Mouse (Mus musculus) liver, postnatal 0 days (tissue): ENCODE results near the gene Myh7b. TPM values are rescaled to one million over a fixed set of nuclear protein-coding genes. Genes with fewer than 3 reads are reported as not detected.

Experiments
- ATAC-seq: fragments of 200-750 bp; cut with Nextera tagmentation; 2 replicates; pipeline ENCODE4 v1.8.0; 2017; ENCODE audit warnings: mild to moderate bottlenecking, moderate library complexity
- DNase-seq: peaks from one replicate; pipeline ENCODE4 v3.0.0-alpha.2; 2016
- H3K27ac ChIP-seq: fragments of 300-500 bp; sonication (generic); 2 replicates; pipeline ENCODE4 v1.5.1; 2014; ENCODE audit warnings: antibody characterized with exemption, moderate library complexity, mild to moderate bottlenecking, low read depth
- H3K27me3 ChIP-seq: fragments of 300-500 bp; sonication (generic); 2 replicates; pipeline ENCODE4 v1.6.1; 2014; ENCODE audit warnings: low read length, control low read depth, mixed read lengths; ENCODE audit not compliant: insufficient read depth
- H3K36me3 ChIP-seq: fragments of 300-500 bp; sonication (generic); replicated peaks from 2 replicates; pipeline ENCODE4 v1.6.1; 2014; ENCODE audit warnings: mild to moderate bottlenecking, control low read depth, low read length, moderate library complexity, mixed read lengths; ENCODE audit not compliant: insufficient read depth
- H3K4me1 ChIP-seq: fragments of 300-500 bp; sonication (generic); 2 replicates; pipeline ENCODE4 v1.6.1; 2014; ENCODE audit warnings: antibody characterized with exemption, mild to moderate bottlenecking, control low read depth; ENCODE audit not compliant: insufficient read depth
- H3K4me2 ChIP-seq: fragments of 300-500 bp; sonication (generic); 2 replicates; pipeline ENCODE4 v1.6.1; 2014; ENCODE audit warnings: low read depth, mild to moderate bottlenecking, low read length, moderate library complexity, mixed read lengths
- H3K4me3 ChIP-seq: fragments of 300-500 bp; sonication (generic); 2 replicates; pipeline ENCODE4 v1.5.1; 2014; ENCODE audit warnings: low read depth, low read length
- H3K9ac ChIP-seq: fragments of 300-500 bp; sonication (generic); replicated peaks from 2 replicates; pipeline ENCODE4 v1.6.1; 2014; ENCODE audit warnings: mild to moderate bottlenecking, moderate library complexity
- H3K9me3 ChIP-seq: fragments of 300-500 bp; sonication (generic); 2 replicates; pipeline ENCODE4 v1.6.1; 2016; ENCODE audit warnings: mild to moderate bottlenecking, control low read depth, low read length, mixed read lengths
- CTCF ChIP-seq: sonication (generic); IDR thresholded peaks from 2 replicates; pipeline ENCODE4 v1.5.1; 2016; ENCODE audit warnings: antibody characterized with exemption, low read depth
- EP300 ChIP-seq: IDR thresholded peaks from 2 replicates; pipeline ENCODE4 v1.6.1; 2016; ENCODE audit warnings: antibody characterized with exemption, low read depth, mild to moderate bottlenecking
- WGBS: fragments of 180-500 bp; shearing (Covaris S2); extraction: QIAGEN DNeasy Blood & Tissue Kit; methylation state at CpG from one replicate; pipeline ENCODE4 v1.1.7; 2014; ENCODE audit not compliant: insufficient replicate concordance; 5-methylcytosine and 5-hydroxymethylcytosine counted together
- polyA plus RNA-seq: library from polyadenylated mRNA; unstranded; fragments of >200 nt; fragmentation: Nextera tagmentation; extraction: Ambion mirVana; gene quantifications from 2 replicates; pipeline ENCODE4 v1.2.1, GENCODE M21; 2015

The Myh7b gene
- polyA plus RNA-seq, 1 experiment from 2014 or later: 0.38 TPM

DNA sequence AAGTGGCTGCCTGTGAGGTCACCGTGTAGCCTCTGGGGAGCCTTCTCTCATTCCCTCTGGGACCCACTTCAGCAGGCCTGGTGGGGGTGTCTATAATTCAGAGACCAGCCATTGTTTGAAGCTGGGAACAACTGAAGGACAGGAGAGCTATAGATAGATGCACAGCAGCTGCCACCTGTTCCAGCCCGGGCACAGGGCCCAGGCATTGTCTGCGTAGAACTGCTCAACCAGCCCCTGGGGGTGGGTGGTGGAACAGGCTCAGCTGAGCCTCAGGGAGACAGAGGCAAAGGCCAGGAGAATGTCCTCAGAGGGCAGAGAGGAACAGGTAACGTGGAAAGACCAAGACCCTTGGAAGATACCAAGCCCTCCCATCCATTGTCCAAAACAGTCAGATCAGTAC, 4.7 kb upstream of the Myh7b start:
- ATAC-seq: no peak
- Histone ChIP-seq H3K27me3 (no peaks in the 10 kb centered on the region), H3K9ac (no peak overlapping the region), H3K4me1 (peaks cover 27% of the 10 kb centered on the region), H3K36me3 (no peaks in the 10 kb centered on the region), H3K4me3 (no peak overlapping the region), H3K27ac (peak overlapping the region; percentile 87; the same call in 1 of the 2 replicates), H3K9me3 (no peaks in the 10 kb centered on the region), H3K4me2 (no peak overlapping the region)
- TF ChIP-seq EP300: no peak
- no peak for TF ChIP-seq CTCF
- WGBS: 71% methylated on average over 4 of the region's 4 CpGs
- no peak for DNase-seq

- TF ChIP-seq EP300: no peak
- TF ChIP-seq CTCF: no peak
- no peak overlapping the region for H3K4me2 ChIP-seq
- no peaks in the 10 kb centered on the region for H3K9me3 ChIP-seq
- no peak for DNase-seq
- no peak overlapping the region for H3K27ac ChIP-seq
- ATAC-seq: no peak
- no peak overlapping the region for H3K9ac ChIP-seq
- H3K4me3 ChIP-seq: no peak overlapping the region
- peaks cover 7% of the 10 kb centered on the region; the same call in 1 of the 2 replicates for H3K27me3 ChIP-seq
- peaks cover 6% of the 10 kb centered on the region for H3K4me1 ChIP-seq
- WGBS: 83% methylated on average over 9 of the region's 9 CpGs
- no peaks in the 10 kb centered on the region for H3K36me3 ChIP-seq
Observed at GRCm38 (mm10) chr2:155611834-155612550, 980 bp downstream of the Myh7b start.

GRCm38 (mm10) chr2:155613326-155613755, 2.3 kb downstream of the Myh7b start:
- peaks cover 6% of the 10 kb centered on the region for H3K4me1 ChIP-seq
- no peaks in the 10 kb centered on the region for H3K36me3 ChIP-seq
- H3K27ac ChIP-seq: no peak overlapping the region; the same call in 1 of the 2 replicates
- H3K4me2 ChIP-seq: peak overlapping the region; percentile 67
- ATAC-seq (peak; percentile 99), DNase-seq (peak; percentile 92)
- 2% methylated on average over 20 of the region's 20 CpGs for WGBS
- peaks cover 7% of the 10 kb centered on the region; the same call in 1 of the 2 replicates for H3K27me3 ChIP-seq
- TF ChIP-seq EP300 (no peak), CTCF (0 out of 2 replicates have a peak, but pooled peaks have one; percentile 14)
- H3K4me3 ChIP-seq: peak overlapping the region; percentile 43
- H3K9me3 ChIP-seq: no peaks in the 10 kb centered on the region
- H3K9ac ChIP-seq: peak overlapping the region; percentile 47

DNA sequence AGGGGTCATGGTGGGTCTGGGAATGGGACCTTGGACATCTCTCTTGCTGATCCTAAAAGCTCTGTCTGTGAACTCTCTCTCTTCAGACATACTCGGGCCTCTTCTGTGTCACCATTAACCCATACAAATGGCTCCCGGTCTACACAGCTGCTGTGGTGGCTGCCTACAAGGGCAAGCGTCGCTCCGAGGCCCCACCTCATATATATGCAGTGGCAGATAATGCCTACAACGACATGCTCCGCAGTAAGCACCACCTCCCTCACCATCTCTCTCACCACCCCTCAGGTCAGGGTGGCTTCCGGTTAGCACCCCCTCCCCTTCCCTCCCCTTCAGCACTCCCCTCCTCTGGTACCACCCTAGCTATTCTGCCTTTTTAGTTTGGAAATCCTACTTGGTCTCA, 2.9 kb downstream of the Myh7b start:
- peaks cover 6% of the 10 kb centered on the region for H3K4me1 ChIP-seq
- DNase-seq: no peak
- ATAC-seq: peak; percentile 61

GRCm38 (mm10) chr2:155616971-155617370, 6.0 kb downstream of the Myh7b start:
- Histone ChIP-seq H3K9me3 (no peaks in the 10 kb centered on the region), H3K36me3 (no peaks in the 10 kb centered on the region), H3K27me3 (peaks cover 10% of the 10 kb centered on the region; the same call in 1 of the 2 replicates), H3K27ac (no peak overlapping the region), H3K4me2 (peak overlapping the region; percentile 33; the same call in 1 of the 2 replicates), H3K4me3 (no peak overlapping the region), H3K4me1 (peaks cover 8% of the 10 kb centered on the region), H3K9ac (no peak overlapping the region)
- 41% methylated on average over 6 of the region's 6 CpGs for WGBS
- TF ChIP-seq EP300: no peak
- no peak for TF ChIP-seq CTCF
- DNase-seq (no peak), ATAC-seq (no peak)

More for the DNA sequence above, 2.9 kb downstream of the Myh7b start:
- TF ChIP-seq EP300: no peak
- TF ChIP-seq CTCF: no peak
- Histone ChIP-seq H3K4me2 (peak overlapping the region; percentile 67), H3K9me3 (no peaks in the 10 kb centered on the region), H3K27ac (no peak overlapping the region), H3K27me3 (peaks cover 7% of the 10 kb centered on the region; the same call in 1 of the 2 replicates), H3K36me3 (no peaks in the 10 kb centered on the region), H3K9ac (peak overlapping the region; percentile 17; the same call in 1 of the 2 replicates), H3K4me3 (peak overlapping the region; percentile 43)
- WGBS: 46% methylated on average over 8 of the region's 8 CpGs

DNA sequence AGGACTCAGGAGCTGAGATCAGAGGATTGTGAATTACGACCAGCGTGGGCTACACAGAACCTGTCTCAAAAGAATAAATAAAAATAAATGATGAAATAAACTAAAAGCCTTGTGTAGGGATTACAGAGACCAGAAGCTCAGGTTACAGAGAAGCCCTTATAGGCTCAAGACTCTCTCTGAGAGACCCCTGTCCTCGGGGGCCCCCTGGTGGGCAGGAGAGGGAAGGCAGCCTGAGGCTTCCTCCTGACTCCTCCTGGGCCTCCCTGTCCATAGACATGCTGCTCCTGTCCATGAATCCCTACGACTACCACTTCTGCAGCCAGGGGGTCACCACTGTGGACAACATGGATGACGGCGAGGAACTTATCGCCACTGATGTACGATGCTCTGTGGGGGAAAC, 8.8 kb downstream of the Myh7b start:
- no peak for TF ChIP-seq EP300
- TF ChIP-seq CTCF: peak; percentile 97
- WGBS: 12% methylated on average over 8 of the region's 8 CpGs
- no peak overlapping the region for H3K4me3 ChIP-seq
- H3K9ac ChIP-seq: peak overlapping the region; percentile 11; the same call in 1 of the 2 replicates
- no peak overlapping the region for H3K27ac ChIP-seq
- no peaks in the 10 kb centered on the region for H3K9me3 ChIP-seq
- peak; percentile 81 for ATAC-seq
- H3K27me3 ChIP-seq: 0 out of 2 replicates have a peak, but pooled peaks cover 4% of the 10 kb centered on the region
- H3K36me3 ChIP-seq: no peaks in the 10 kb centered on the region
- H3K4me2 ChIP-seq: no peak overlapping the region
- 0 out of 2 replicates have a peak, but pooled peaks cover 3% of the 10 kb centered on the region for H3K4me1 ChIP-seq
- peak; percentile 91 for DNase-seq
